Mouse (Mus musculus) brain, embryonic 14.5 days (tissue): Measurements from ENCODE around the gene Dnmt3c.

ENCODE experiments used
- CTCF ChIP-seq: fragments of 200-500 bp; IDR thresholded peaks from 2 replicates; pipeline ENCODE4 v1.5.1; 2012; ENCODE audit warnings: inconsistent platforms, mild to moderate bottlenecking, moderate library complexity, borderline replicate concordance; ENCODE audit not compliant: insufficient read depth, insufficient read length; ENCODE audit errors: extremely low read depth
- POLR2A ChIP-seq: fragments of 200-500 bp; IDR thresholded peaks from 2 replicates; pipeline ENCODE4 v1.6.1; 2012; ENCODE audit warnings: mild to moderate bottlenecking, inconsistent platforms, borderline replicate concordance; ENCODE audit not compliant: poor library complexity, insufficient read depth, insufficient read length, severe bottlenecking; ENCODE audit errors: extremely low read depth

GRCm38 (mm10) chr2:153724871-153725270 is 28.4 kb downstream of the Dnmt3c start:
- TF ChIP-seq CTCF (no peak), POLR2A (no peak)
